In the genomic region with DNA sequence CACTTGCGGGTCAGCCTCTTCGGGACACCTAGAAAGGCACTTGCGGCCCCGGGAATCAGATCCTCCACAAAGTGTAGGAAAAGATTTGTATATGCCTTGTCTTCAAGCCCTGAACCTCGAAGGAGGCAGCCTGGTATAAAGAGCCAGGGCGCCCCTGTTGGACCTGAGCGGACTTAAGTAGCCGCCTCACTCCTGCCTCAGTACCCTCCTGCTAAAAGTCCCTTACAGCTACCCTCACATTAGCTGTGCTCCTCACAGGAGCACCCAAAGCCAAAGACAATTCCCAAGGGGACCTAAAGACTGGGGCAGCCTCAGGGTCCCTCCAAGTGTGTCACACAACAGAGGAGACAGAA, we compare ENCODE assay signal across 8 mouse cellular contexts. TPM values are rescaled to one million over a fixed set of nuclear protein-coding genes. Genes with fewer than 3 reads are reported as not detected.
DNase-seq lines count a peak whose midpoint lies in the region; ATAC-seq and TF ChIP-seq lines count a peak whose summit lies in the region.

No protein-coding gene starts in this region.

- H3K27me3 ChIP-seq in cerebellum, adult 2 months (ENCODE audit: control insufficient read depth, insufficient read depth, low read length) = no peaks in the 10 kb centered on the region
- H3K27me3 ChIP-seq in spleen, adult 2 months (ENCODE audit: control insufficient read depth, insufficient read depth, low read length) = peaks cover 2% of the 10 kb centered on the region; the same call in 1 of the 2 replicates
- peaks cover 22% of the 10 kb centered on the region for H3K27me3 ChIP-seq in liver, postnatal 0 days (ENCODE audit: insufficient read depth, low read length)

- no peak overlapping the region for H3K9ac ChIP-seq in liver, postnatal 0 days (replicated peaks)

- peaks cover 4% of the 10 kb centered on the region; the same call in 1 of the 2 replicates for H3K4me1 ChIP-seq in cerebellum, adult 2 months (ENCODE audit: control insufficient read depth, insufficient read depth, low read length)
- peaks cover 18% of the 10 kb centered on the region for H3K4me1 ChIP-seq in spleen, adult 2 months (ENCODE audit: control insufficient read depth, insufficient read depth, insufficient read length)
- peaks cover 9% of the 10 kb centered on the region for H3K4me1 ChIP-seq in liver, postnatal 0 days (ENCODE audit: insufficient read depth)

- no peak for TF ChIP-seq POLR2A in cerebellum, adult 2 months (IDR thresholded peaks at IDR 0.05; ENCODE audit: borderline replicate concordance, insufficient read depth, low read length)
- TF ChIP-seq POLR2A in spleen, adult 2 months (IDR thresholded peaks at IDR 0.05; ENCODE audit: low read depth, low read length) = no peak

- no peaks in the 10 kb centered on the region for H3K9me3 ChIP-seq in liver, postnatal 0 days (ENCODE audit: low read length)

- ATAC-seq in liver, postnatal 0 days = no peak

- peak overlapping the region; percentile 52 for H3K4me2 ChIP-seq in liver, postnatal 0 days (ENCODE audit: low read depth, low read length)

- H3K36me3 ChIP-seq in spleen, adult 2 months (ENCODE audit: control insufficient read depth, insufficient read depth, low read length) = no peaks in the 10 kb centered on the region
- no peaks in the 10 kb centered on the region for H3K36me3 ChIP-seq in liver, postnatal 0 days (replicated peaks; ENCODE audit: insufficient read depth, low read length)

- no peak for DNase-seq in cerebellum, adult 2 months
- DNase-seq in cerebellum, adult 8-10 months = no peak
- DNase-seq in spleen, adult 2 months (ENCODE audit: low read depth in 1 of 2, low spot score in 2 of 2) = no peak
- no peak for DNase-seq in spleen, adult 18-20 months
- no peak for DNase-seq in liver, postnatal 0 days
- no peak for DNase-seq in thymus, postnatal 36 days
- DNase-seq in frontal cortex, adult 2 months (ENCODE audit: extremely low spot score in 1 of 2, low spot score in 1 of 2) = no peak
- DNase-seq in layer of hippocampus, adult 18-20 months (ENCODE audit: low spot score in 2 of 2) = no peak

- TF ChIP-seq CTCF in cerebellum, adult 2 months (IDR thresholded peaks at IDR 0.05; ENCODE audit: borderline replicate concordance, insufficient read depth, low read depth, low read length) = no peak
- no peak for TF ChIP-seq CTCF in spleen, adult 2 months (IDR thresholded peaks at IDR 0.05; ENCODE audit: extremely low read depth, insufficient read depth, insufficient read length, insufficient replicate concordance)
- TF ChIP-seq CTCF in liver, postnatal 0 days (IDR thresholded peaks at IDR 0.05; ENCODE audit: low read depth) = no peak

- TF ChIP-seq EP300 in liver, postnatal 0 days (IDR thresholded peaks at IDR 0.05; ENCODE audit: low read depth) = no peak

- no peak overlapping the region for H3K27ac ChIP-seq in cerebellum, adult 2 months (ENCODE audit: insufficient read depth, low read length)
- H3K27ac ChIP-seq in spleen, adult 2 months (ENCODE audit: insufficient read depth, low read length) = peak overlapping the region; percentile 59
- H3K27ac ChIP-seq in liver, postnatal 0 days (ENCODE audit: low read depth) = peak overlapping the region; percentile 56

- 7% methylated on average over 8 of the region's 8 CpGs for WGBS in cerebellum, adult 2 months
- 16% methylated on average over 8 of the region's 8 CpGs for WGBS in spleen, adult 2 months
- 4% methylated on average over 8 of the region's 8 CpGs for WGBS in liver, postnatal 0 days (ENCODE audit: insufficient replicate concordance)

- H3K4me3 ChIP-seq in cerebellum, adult 2 months (replicated peaks; ENCODE audit: insufficient read depth, low read depth, low read length) = peak overlapping the region; percentile 81
- peak overlapping the region; percentile 48; the same call in 1 of the 2 replicates for H3K4me3 ChIP-seq in spleen, adult 2 months (ENCODE audit: extremely low read depth, insufficient read depth, insufficient read length)
- H3K4me3 ChIP-seq in liver, postnatal 0 days (ENCODE audit: low read depth, low read length) = peak overlapping the region; percentile 25

RNA-seq across cellular contexts. Expression of a gene that starts 0.4 kb away (rescaled TPM):
- polyA plus RNA-seq in cerebellum, adult 2 months (2012; rRNA removed) = 29.8 and 32.5 TPM in 2 replicates
- polyA plus RNA-seq in spleen, adult 2 months (2012; rRNA removed) = 51.6 and 52.3 TPM in 2 replicates
- polyA plus RNA-seq in liver, postnatal 0 days (2015; fragmentation: Nextera tagmentation; extraction: Ambion mirVana) = 1.5 and 1.7 TPM in 2 replicates
- polyA plus RNA-seq in frontal cortex, adult 2 months (2012; rRNA removed) = 22.5 and 28.3 TPM in 2 replicates
- 10 to 100 TPM; 37.9 to 40.8 TPM for total RNA-seq in layer of hippocampus, adult 18-20 months (2021)

RNA-seq across cellular contexts. Expression of a gene that starts 8.4 kb away (rescaled TPM):
- 69.3 and 74.5 TPM in 2 replicates for polyA plus RNA-seq in cerebellum, adult 2 months (2012; rRNA removed)
- polyA plus RNA-seq in spleen, adult 2 months (2012; rRNA removed) = 21.4 and 30.1 TPM in 2 replicates
- 4.0 and 4.4 TPM in 2 replicates for polyA plus RNA-seq in liver, postnatal 0 days (2015; fragmentation: Nextera tagmentation; extraction: Ambion mirVana)
- polyA plus RNA-seq in frontal cortex, adult 2 months (2012; rRNA removed) = 66.6 and 82.8 TPM in 2 replicates
- 10 to 100 TPM; 39.9 to 40.5 TPM for total RNA-seq in layer of hippocampus, adult 18-20 months (2021)

RNA-seq across cellular contexts. Expression of a gene that starts 39.9 kb away (rescaled TPM):
- polyA plus RNA-seq in cerebellum, adult 2 months (2012; rRNA removed) = 98.6 and 108 TPM in 2 replicates
- 61.1 and 65.8 TPM in 2 replicates for polyA plus RNA-seq in spleen, adult 2 months (2012; rRNA removed)
- polyA plus RNA-seq in liver, postnatal 0 days (2015; fragmentation: Nextera tagmentation; extraction: Ambion mirVana) = 23.5 and 31.3 TPM in 2 replicates
- 164 and 180 TPM in 2 replicates for polyA plus RNA-seq in frontal cortex, adult 2 months (2012; rRNA removed)
- total RNA-seq in layer of hippocampus, adult 18-20 months (2021) = 100 to 1,000 TPM; 217 to 223 TPM

Comparison
In these comparisons a context has a peak if more than half of its experiments do, and no peak if none do; other contexts are left out.
1. H3K4me3 ChIP-seq: peak in every context shown above with its lines; median percentile 81 in cerebellum, adult 2 months; 48 in spleen, adult 2 months; 25 in liver, postnatal 0 days.